Mouse (Mus musculus) heart, postnatal 0 days (tissue): ENCODE data around the gene Kcnj4. TPM values are rescaled to one million over a fixed set of nuclear protein-coding genes. Genes with fewer than 3 reads are reported as not detected.

Source experiments
- ATAC-seq: fragments of 200-750 bp; cut with Nextera tagmentation; 2 replicates; pipeline ENCODE4 v1.8.0; 2017; ENCODE audit warnings: low read depth, moderate number of reproducible peaks, moderate library complexity; ENCODE audit not compliant: insufficient read depth
- DNase-seq: peaks from one replicate; pipeline ENCODE4 v3.0.0-alpha.2; 2016; ENCODE audit warnings: low spot score
- H3K27ac ChIP-seq: fragments of 300-500 bp; sonication (generic); 2 replicates; pipeline ENCODE4 v1.5.1; 2014; ENCODE audit warnings: low read depth, mild to moderate bottlenecking
- H3K27me3 ChIP-seq: fragments of 300-500 bp; sonication (generic); 2 replicates; pipeline ENCODE4 v1.6.1; 2014; ENCODE audit warnings: low read length, mixed read lengths; ENCODE audit not compliant: control insufficient read depth, insufficient read depth
- H3K36me3 ChIP-seq: fragments of 300-500 bp; sonication (generic); replicated peaks from 2 replicates; pipeline ENCODE4 v1.6.1; 2014; ENCODE audit warnings: low read length, mixed read lengths; ENCODE audit not compliant: control insufficient read depth, insufficient read depth
- H3K4me1 ChIP-seq: fragments of 300-500 bp; sonication (generic); 2 replicates; pipeline ENCODE4 v1.6.1; 2014; ENCODE audit warnings: antibody characterized with exemption; ENCODE audit not compliant: control insufficient read depth, insufficient read depth
- H3K4me2 ChIP-seq: fragments of 300-500 bp; sonication (generic); 2 replicates; pipeline ENCODE4 v1.6.1; 2014; ENCODE audit warnings: low read depth, mild to moderate bottlenecking, low read length, moderate library complexity
- H3K4me3 ChIP-seq: fragments of 300-500 bp; sonication (generic); 2 replicates; pipeline ENCODE4 v1.5.1; 2014; ENCODE audit warnings: low read depth, low read length
- H3K9ac ChIP-seq: fragments of 300-500 bp; sonication (generic); replicated peaks from 2 replicates; pipeline ENCODE4 v1.6.1; 2014; ENCODE audit warnings: low read depth, low read length, mixed read lengths
- H3K9me3 ChIP-seq: fragments of 300-500 bp; sonication (generic); replicated peaks from 2 replicates; pipeline ENCODE4 v1.6.1; 2016; ENCODE audit warnings: low read length; ENCODE audit not compliant: control insufficient read depth
- CTCF ChIP-seq: IDR thresholded peaks from 2 replicates; pipeline ENCODE4 v1.5.1; 2016; ENCODE audit warnings: antibody characterized with exemption, control low read depth, low read depth
- EP300 ChIP-seq: IDR thresholded peaks from 2 replicates; pipeline ENCODE4 v1.6.1; 2016; ENCODE audit warnings: antibody characterized with exemption, low read depth
- WGBS: fragments of 180-500 bp; shearing (Covaris S2); extraction: QIAGEN DNeasy Blood & Tissue Kit; methylation state at CpG from one replicate; pipeline ENCODE4 v1.1.7; 2014; 5-methylcytosine and 5-hydroxymethylcytosine counted together
- polyA plus RNA-seq: library from polyadenylated mRNA; unstranded; fragments of >200 nt; fragmentation: Nextera tagmentation; extraction: Ambion mirVana; gene quantifications from 2 replicates; pipeline ENCODE4 v1.2.1, GENCODE M21; 2015
- total RNA-seq: library from RNA; depleted of rRNA; stranded (reverse); fragments of >200 nt; gene quantifications from 2 replicates; pipeline ENCODE4 v1.2.3, GENCODE M21; 2014; ENCODE audit warnings: low replicate concordance

The Kcnj4 gene
- total and polyA plus RNA-seq, 2 experiments from 2014 or later, result 0.10 to 3.6 TPM

DNA sequence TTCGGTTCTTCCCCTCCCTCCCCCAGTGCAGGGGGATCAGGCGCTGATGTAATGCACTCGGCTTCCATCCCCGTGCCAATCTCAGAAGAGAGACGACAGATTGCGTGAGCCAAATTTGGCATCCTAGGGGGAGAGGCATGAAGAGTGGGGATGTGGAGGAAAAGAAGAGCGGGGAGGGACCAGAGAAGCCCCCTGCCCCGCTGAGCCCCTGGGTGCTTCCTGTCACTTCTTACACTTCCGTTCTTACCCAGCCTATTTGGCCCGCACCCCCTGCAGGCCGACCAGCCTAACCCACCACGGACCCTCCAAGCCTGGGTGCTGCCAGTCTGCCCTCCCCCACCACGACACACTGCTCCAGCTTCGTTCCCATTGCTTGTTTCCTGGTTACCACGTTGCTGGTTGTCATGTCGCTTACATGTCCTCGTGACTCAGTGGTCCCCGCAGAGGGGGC, 2.1 kb downstream of the Kcnj4 start:
- H3K4me1 ChIP-seq, result peaks cover 28% of the 10 kb centered on the region
- DNase-seq (no peak), ATAC-seq (no peak)
- no peaks in the 10 kb centered on the region for H3K36me3 ChIP-seq
- peaks cover 61% of the 10 kb centered on the region for H3K27me3 ChIP-seq
- TF ChIP-seq CTCF (no peak), EP300 (no peak)
- H3K4me2 ChIP-seq, result no peak overlapping the region
- WGBS, result 13% methylated on average over 18 of the region's 18 CpGs
- no peak overlapping the region for H3K4me3 ChIP-seq
- no peaks in the 10 kb centered on the region for H3K9me3 ChIP-seq
- no peak overlapping the region for H3K27ac ChIP-seq
- H3K9ac ChIP-seq, result no peak overlapping the region

DNA sequence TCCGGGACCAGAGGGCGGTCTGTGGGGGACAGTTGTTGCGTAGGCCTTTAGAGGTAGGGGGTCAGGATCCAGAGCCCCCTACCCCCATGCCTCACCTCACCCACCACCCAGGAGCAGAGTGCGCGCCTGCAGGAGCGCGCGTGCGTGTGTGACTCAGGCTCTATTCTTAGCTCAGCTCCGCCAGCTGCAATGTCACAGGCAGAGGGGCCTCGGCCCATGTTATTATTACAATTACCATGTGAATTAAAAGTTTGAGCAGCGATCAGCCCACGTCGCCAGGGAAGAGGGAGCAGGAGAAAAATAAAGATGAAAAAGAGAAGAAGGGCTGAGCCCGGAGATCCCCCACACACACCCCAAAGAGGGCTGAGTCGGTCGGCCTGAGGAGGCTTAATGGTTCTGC, 4.9 kb downstream of the Kcnj4 start:
- H3K9me3 ChIP-seq, result no peaks in the 10 kb centered on the region
- no peak overlapping the region for H3K27ac ChIP-seq
- no peaks in the 10 kb centered on the region for H3K36me3 ChIP-seq
- ATAC-seq, result peak; percentile 51; the same call in 1 of the 2 replicates
- TF ChIP-seq EP300 (no peak), CTCF (no peak)
- no peak for DNase-seq
- H3K4me1 ChIP-seq, result peaks cover 23% of the 10 kb centered on the region
- WGBS, result 34% methylated on average over 17 of the region's 17 CpGs
- H3K9ac ChIP-seq, result no peak overlapping the region
- no peak overlapping the region for H3K4me2 ChIP-seq
- H3K27me3 ChIP-seq, result peaks cover 35% of the 10 kb centered on the region
- no peak overlapping the region for H3K4me3 ChIP-seq

DNA sequence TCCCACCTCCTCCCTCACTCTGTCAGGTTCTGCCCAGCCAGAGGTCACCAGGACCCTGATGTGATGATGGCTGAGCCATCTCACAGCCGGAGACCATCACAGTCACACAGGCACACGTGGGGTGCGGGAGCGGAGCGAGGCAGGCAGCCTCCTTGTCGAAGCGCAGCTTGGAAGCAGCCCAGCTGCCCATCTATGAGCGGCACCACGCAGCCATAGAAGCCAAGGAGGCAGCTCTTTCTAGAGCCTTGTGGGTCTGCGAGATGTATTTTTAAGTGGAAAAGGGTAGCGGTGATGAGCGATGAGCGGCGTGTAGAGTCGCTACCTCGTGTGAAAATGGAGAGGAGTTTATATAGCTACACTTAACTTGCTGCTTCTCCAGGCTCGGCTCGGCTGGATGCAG, 11.5 kb downstream of the Kcnj4 start:
- Histone ChIP-seq H3K9me3 (no peaks in the 10 kb centered on the region), H3K4me2 (no peak overlapping the region; the same call in 1 of the 2 replicates), H3K9ac (no peak overlapping the region), H3K4me1 (0 out of 2 replicates have a peak, but pooled peaks cover 4% of the 10 kb centered on the region), H3K27me3 (peaks cover 15% of the 10 kb centered on the region; the same call in 1 of the 2 replicates), H3K36me3 (no peaks in the 10 kb centered on the region), H3K4me3 (no peak overlapping the region), H3K27ac (no peak overlapping the region)
- TF ChIP-seq EP300, result no peak
- no peak for TF ChIP-seq CTCF
- DNase-seq (no peak), ATAC-seq (no peak)
- 37% methylated on average over 18 of the region's 18 CpGs for WGBS

DNA sequence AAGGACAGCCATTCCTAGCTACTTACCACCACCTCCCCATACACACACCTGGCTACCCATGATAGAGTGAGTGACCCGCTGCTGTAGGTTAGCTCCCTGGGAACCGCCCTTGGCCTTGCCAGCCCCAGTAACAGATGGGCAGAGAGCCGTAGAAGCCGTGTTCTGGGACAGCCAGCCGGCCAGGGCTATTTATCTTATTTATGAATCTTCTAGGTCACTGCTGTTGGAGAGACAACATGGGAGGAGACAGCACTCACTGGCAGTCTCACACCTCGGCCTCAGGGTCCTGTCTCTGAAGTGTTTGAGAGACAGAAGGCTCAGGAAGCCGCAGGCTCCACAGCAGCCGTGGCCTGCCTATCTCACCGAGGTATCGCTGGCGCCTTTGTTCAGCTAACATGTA, 15.6 kb downstream of the Kcnj4 start:
- TF ChIP-seq EP300 (no peak), CTCF (no peak)
- Histone ChIP-seq H3K36me3 (no peaks in the 10 kb centered on the region), H3K9me3 (no peaks in the 10 kb centered on the region), H3K4me3 (no peak overlapping the region), H3K4me1 (no peaks in the 10 kb centered on the region), H3K4me2 (no peak overlapping the region), H3K27me3 (peaks cover 15% of the 10 kb centered on the region; the same call in 1 of the 2 replicates), H3K9ac (no peak overlapping the region), H3K27ac (no peak overlapping the region)
- ATAC-seq (no peak), DNase-seq (no peak)
- 68% methylated on average over 11 of the region's 11 CpGs for WGBS

DNA sequence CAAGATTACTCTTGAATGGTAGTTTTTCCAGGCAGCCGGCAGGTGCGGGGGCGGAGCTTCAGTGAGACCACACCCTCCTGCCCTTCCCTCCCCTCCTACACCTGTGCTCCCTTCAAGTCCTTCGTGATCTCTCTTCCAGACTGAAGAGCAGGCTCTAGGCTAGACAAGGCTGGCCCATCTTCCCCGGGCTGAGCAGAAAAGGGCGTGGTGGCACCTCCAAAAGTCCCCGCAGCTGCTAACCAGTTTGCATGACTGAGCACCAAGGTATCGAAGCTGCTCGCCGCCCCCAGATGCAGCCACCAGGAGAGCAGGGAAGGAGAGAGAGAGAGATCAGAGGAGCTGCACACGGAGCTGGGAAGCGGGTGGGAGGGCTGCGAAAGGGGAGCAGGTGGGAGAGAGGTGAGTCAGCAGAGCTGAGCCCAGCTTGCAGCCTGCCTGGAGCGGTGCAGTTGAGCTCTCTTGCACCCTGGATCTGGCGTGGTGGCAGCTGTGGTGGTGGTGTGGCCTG, 23.8 kb downstream of the Kcnj4 start:
- ATAC-seq, result no peak
- Histone ChIP-seq H3K27ac (no peak overlapping the region), H3K4me2 (no peak overlapping the region), H3K36me3 (no peaks in the 10 kb centered on the region), H3K9me3 (no peaks in the 10 kb centered on the region), H3K4me1 (peaks cover 8% of the 10 kb centered on the region; the same call in 1 of the 2 replicates), H3K4me3 (no peak overlapping the region), H3K27me3 (no peaks in the 10 kb centered on the region; the same call in 1 of the 2 replicates), H3K9ac (no peak overlapping the region)
- no peak for DNase-seq
- TF ChIP-seq EP300, result no peak
- 24% methylated on average over 15 of the region's 15 CpGs for WGBS

DNA sequence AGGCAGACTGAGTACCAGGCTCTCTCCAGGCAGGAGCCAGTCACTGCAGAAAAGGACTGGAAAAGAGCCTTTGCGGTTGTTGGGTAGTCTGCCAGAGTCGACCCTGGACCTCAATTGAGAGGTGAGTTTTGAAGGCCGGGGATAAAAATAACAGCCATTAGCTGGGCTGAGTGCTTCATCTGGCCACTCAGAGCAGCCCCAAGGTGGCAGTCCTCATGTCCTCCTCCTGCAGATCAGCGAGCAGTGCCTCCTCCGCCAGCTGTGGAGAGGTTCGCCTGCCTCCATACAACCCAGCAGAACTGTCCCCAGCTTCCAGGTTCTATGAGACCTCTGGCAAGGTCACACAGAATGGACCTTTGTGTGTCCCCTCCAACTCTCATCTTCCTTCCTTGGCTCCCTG, 27.8 kb downstream of the Kcnj4 start:
- ATAC-seq, result peak; percentile 30
- no peak for DNase-seq
- peaks cover 8% of the 10 kb centered on the region; the same call in 1 of the 2 replicates for H3K4me1 ChIP-seq
- H3K36me3 ChIP-seq, result no peaks in the 10 kb centered on the region
- no peaks in the 10 kb centered on the region; the same call in 1 of the 2 replicates for H3K9me3 ChIP-seq
- TF ChIP-seq EP300, result no peak
- no peak for TF ChIP-seq CTCF
- no peaks in the 10 kb centered on the region; the same call in 1 of the 2 replicates for H3K27me3 ChIP-seq
- 22% methylated on average over 6 of the region's 6 CpGs for WGBS
- H3K4me3 ChIP-seq, result no peak overlapping the region
- H3K4me2 ChIP-seq, result no peak overlapping the region
- H3K9ac ChIP-seq, result 0 out of 2 replicates have a peak overlapping the region, but pooled peaks have one; percentile 9
- no peak overlapping the region for H3K27ac ChIP-seq
